25 mouse cellular contexts compared by ENCODE assay signal in genomic region chr10:7664889-7665288, GRCm38 (mm10). TPM values are rescaled to one million over a fixed set of nuclear protein-coding genes. Genes with fewer than 3 reads are reported as not detected.
DNase-seq lines count a peak whose midpoint lies in the region; ATAC-seq and TF ChIP-seq lines count a peak whose summit lies in the region.
"Had no signal": no experiment of that assay in that cellular context is flagged by ENCODE, and none has a peak within 500 bp of the region (broad histone marks: within the 10 kb centered on the region; RNA-seq: fewer than 3 reads in every experiment).

No protein-coding gene starts in this region.

- H3K27me3 ChIP-seq in testis, adult 2 months (ENCODE audit: control insufficient read depth, insufficient read depth, low read length), result no peaks in the 10 kb centered on the region
- H3K27me3 ChIP-seq in liver, postnatal 0 days (ENCODE audit: insufficient read depth, low read length), result no peaks in the 10 kb centered on the region
- H3K27me3 ChIP-seq in hindbrain, embryonic 12.5 days, result no peaks in the 10 kb centered on the region
- H3K27me3 ChIP-seq: forebrain, embryonic 13.5 days; heart, embryonic 13.5 days; hindbrain, embryonic 13.5 days had no signal

- H3K4me3 ChIP-seq in testis, adult 2 months (ENCODE audit: control insufficient read depth, low read depth, low read length), result peak overlapping the region; percentile 59
- no peak overlapping the region for H3K4me3 ChIP-seq in liver, postnatal 0 days (ENCODE audit: low read depth, low read length)
- no peak overlapping the region for H3K4me3 ChIP-seq in hindbrain, embryonic 12.5 days
- H3K4me3 ChIP-seq: forebrain, embryonic 13.5 days; heart, adult 2 months; heart, embryonic 10.5 days; hindbrain, embryonic 13.5 days had no signal

- H3K4me2 ChIP-seq in liver, postnatal 0 days (ENCODE audit: low read depth, low read length), result peak overlapping the region; percentile 87; the same call in 1 of the 2 replicates
- H3K4me2 ChIP-seq in hindbrain, embryonic 12.5 days (replicated peaks), result no peak overlapping the region
- H3K4me2 ChIP-seq: forebrain, embryonic 13.5 days had no signal

- TF ChIP-seq POLR2A in testis, adult 2 months (IDR thresholded peaks at IDR 0.05; ENCODE audit: control insufficient read depth, low read depth, low read length), result no peak

- no peak overlapping the region for H3K9ac ChIP-seq in liver, postnatal 0 days (replicated peaks)
- no peak overlapping the region for H3K9ac ChIP-seq in hindbrain, embryonic 12.5 days
- H3K9ac ChIP-seq: forebrain, embryonic 13.5 days; forebrain, postnatal 0 days had no signal

- TF ChIP-seq CTCF in testis, adult 2 months (IDR thresholded peaks at IDR 0.05; ENCODE audit: control insufficient read depth, insufficient read depth, insufficient replicate concordance, low read depth, low read length), result no peak
- TF ChIP-seq CTCF in liver, postnatal 0 days (IDR thresholded peaks at IDR 0.05; ENCODE audit: low read depth), result no peak

- WGBS in liver, postnatal 0 days (ENCODE audit: insufficient replicate concordance), result 77% methylated on average over 1 of the region's 1 CpGs
- 91% methylated on average over 1 of the region's 1 CpGs for WGBS in hindbrain, embryonic 12.5 days

- TF ChIP-seq EP300 in liver, postnatal 0 days (IDR thresholded peaks at IDR 0.05; ENCODE audit: low read depth), result no peak

- DNase-seq in heart, adult 11 months, result peak; percentile 37
- no peak for DNase-seq in heart, postnatal 25 days (ENCODE audit: low spot score)
- no peak for DNase-seq in testis, postnatal 14 days (ENCODE audit: low spot score)
- no peak for DNase-seq in liver, postnatal 0 days
- DNase-seq in B cell, adult 2 months, result no peak
- DNase-seq in frontal cortex, postnatal 25 days (ENCODE audit: low spot score in 2 of 2), result no peak
- DNase-seq: adrenal gland, adult 8-10 months; adrenal gland, postnatal 25 days; cerebellum, adult 18-20 months; cerebellum, adult 9-10 months; cerebellum, postnatal 14 days; forebrain, postnatal 0 days; gastrocnemius, postnatal 25 days; heart, adult 2 months; heart, postnatal 14 days had no signal

- intact Hi-C loops in heart, postnatal 25 days (cut with DNase I), result loop anchor here (2.0 kb wide), 1 partner anchor 16 kb away; the partner anchor contains the start of genes Lats1 and Pcmt1

- H3K9me3 ChIP-seq in liver, postnatal 0 days (ENCODE audit: low read length), result no peaks in the 10 kb centered on the region
- H3K9me3 ChIP-seq in hindbrain, embryonic 12.5 days (replicated peaks), result no peaks in the 10 kb centered on the region
- H3K9me3 ChIP-seq: forebrain, embryonic 10.5 days; forebrain, embryonic 13.5 days; heart, embryonic 10.5 days; heart, embryonic 13.5 days; hindbrain, embryonic 13.5 days had no signal

- no peaks in the 10 kb centered on the region for H3K36me3 ChIP-seq in testis, adult 2 months (ENCODE audit: control insufficient read depth, insufficient read depth, low read length)
- H3K36me3 ChIP-seq in liver, postnatal 0 days (replicated peaks; ENCODE audit: insufficient read depth, low read length), result peaks cover 2% of the 10 kb centered on the region; the same call in 1 of the 2 replicates
- H3K36me3 ChIP-seq in hindbrain, embryonic 12.5 days, result 0 out of 2 replicates have a peak, but pooled peaks cover 4% of the 10 kb centered on the region

- H3K27ac ChIP-seq in testis, adult 2 months (ENCODE audit: control insufficient read depth, insufficient read depth, low read depth, low read length), result no peak overlapping the region
- H3K27ac ChIP-seq in liver, postnatal 0 days (ENCODE audit: low read depth), result peak overlapping the region; percentile 93; the same call in 1 of the 2 replicates
- H3K27ac ChIP-seq in hindbrain, embryonic 12.5 days, result no peak overlapping the region
- H3K27ac ChIP-seq: forebrain, embryonic 10.5 days; forebrain, embryonic 13.5 days; heart, adult 2 months; heart, embryonic 10.5 days; heart, embryonic 13.5 days; hindbrain, embryonic 13.5 days had no signal

- no peak for ATAC-seq in liver, postnatal 0 days
- ATAC-seq in hindbrain, embryonic 12.5 days (ENCODE audit: low FRiP score), result no peak
- ATAC-seq: activated CD4-positive, CD25-positive, alpha-beta regulatory T cell, adult 4 months; CD4-positive, CD25-positive, alpha-beta regulatory T cell, adult 4 months; forebrain, embryonic 13.5 days; forebrain, postnatal 0 days; hindbrain, embryonic 16.5 days had no signal

- no peaks in the 10 kb centered on the region; the same call in 1 of the 2 replicates for H3K4me1 ChIP-seq in testis, adult 2 months (ENCODE audit: control insufficient read depth, insufficient read depth, low read length)
- peaks cover 20% of the 10 kb centered on the region for H3K4me1 ChIP-seq in liver, postnatal 0 days (ENCODE audit: insufficient read depth)
- H3K4me1 ChIP-seq in hindbrain, embryonic 12.5 days, result peaks cover 18% of the 10 kb centered on the region

RNA-seq across cellular contexts. Expression of gene Nup43, which starts 2.4 kb away (rescaled TPM):
- 1 to 10 TPM; 4.5 to 6.2 TPM for total RNA-seq in heart, postnatal 25 days (2021)
- 26.0 and 27.5 TPM in 2 replicates for polyA plus RNA-seq in testis, adult 2 months (2012; rRNA removed)
- 12.4 and 13.7 TPM in 2 replicates for polyA plus RNA-seq in liver, postnatal 0 days (2015; fragmentation: Nextera tagmentation; extraction: Ambion mirVana)
- polyA plus RNA-seq in hindbrain, embryonic 12.5 days (2016; fragmentation: Nextera tagmentation; extraction: Ambion mirVana), result 40.6 and 42.2 TPM in 2 replicates

RNA-seq across cellular contexts. Expression of gene Pcmt1, which starts 16.0 kb away (rescaled TPM):
- total RNA-seq in heart, postnatal 25 days (2021), result 100 to 1,000 TPM in 1 of 2 experiments, 10 to 100 TPM in 1; 92.9 to 105 TPM
- 187 and 212 TPM in 2 replicates for polyA plus RNA-seq in testis, adult 2 months (2012; rRNA removed)
- polyA plus RNA-seq in liver, postnatal 0 days (2015; fragmentation: Nextera tagmentation; extraction: Ambion mirVana), result 64.8 and 67.2 TPM in 2 replicates
- 136 and 137 TPM in 2 replicates for polyA plus RNA-seq in hindbrain, embryonic 12.5 days (2016; fragmentation: Nextera tagmentation; extraction: Ambion mirVana)

RNA-seq across cellular contexts. Expression of gene Lats1, which starts 16.1 kb away (rescaled TPM):
- total RNA-seq in heart, postnatal 25 days (2021), result 10 to 100 TPM; 11.5 to 13.9 TPM
- polyA plus RNA-seq in testis, adult 2 months (2012; rRNA removed), result 11.8 and 12.9 TPM in 2 replicates
- 2.1 and 2.5 TPM in 2 replicates for polyA plus RNA-seq in liver, postnatal 0 days (2015; fragmentation: Nextera tagmentation; extraction: Ambion mirVana)
- 16.4 and 17.0 TPM in 2 replicates for polyA plus RNA-seq in hindbrain, embryonic 12.5 days (2016; fragmentation: Nextera tagmentation; extraction: Ambion mirVana)
